Mouse (Mus musculus) brain, embryonic 14.5 days (tissue): ENCODE data around the gene Osmr. TPM values are rescaled to one million over a fixed set of nuclear protein-coding genes. Genes with fewer than 3 reads are reported as not detected.

Experiments
- DNase-seq: peaks from one replicate; pipeline ENCODE4 v3.0.0-alpha.2; 2011; ENCODE audit warnings: low read depth
- CTCF ChIP-seq: fragments of 200-500 bp; IDR thresholded peaks from 2 replicates; pipeline ENCODE4 v1.5.1; 2012; ENCODE audit warnings: inconsistent platforms, mild to moderate bottlenecking, moderate library complexity, borderline replicate concordance; ENCODE audit not compliant: insufficient read depth, insufficient read length; ENCODE audit errors: extremely low read depth
- POLR2A ChIP-seq: fragments of 200-500 bp; IDR thresholded peaks from 2 replicates; pipeline ENCODE4 v1.6.1; 2012; ENCODE audit warnings: mild to moderate bottlenecking, inconsistent platforms, borderline replicate concordance; ENCODE audit not compliant: poor library complexity, insufficient read depth, insufficient read length, severe bottlenecking; ENCODE audit errors: extremely low read depth
- polyA plus RNA-seq: library from polyadenylated mRNA; depleted of rRNA; stranded (reverse); fragments of >200 nt; gene quantifications from 2 replicates; pipeline ENCODE4 v1.2.3, GENCODE M21; 2012; rRNA removed

Gene Osmr
- 1.1 and 2.1 TPM in 2 replicates for polyA plus RNA-seq

- DNase-seq: peak; percentile 8
- TF ChIP-seq CTCF: no peak
- no peak for TF ChIP-seq POLR2A
Observed at GRCm38 (mm10) chr15:6874601-6875019, at the start of gene Osmr. Gene Osmr (minus strand): TSS chr15:6874969.

DNA sequence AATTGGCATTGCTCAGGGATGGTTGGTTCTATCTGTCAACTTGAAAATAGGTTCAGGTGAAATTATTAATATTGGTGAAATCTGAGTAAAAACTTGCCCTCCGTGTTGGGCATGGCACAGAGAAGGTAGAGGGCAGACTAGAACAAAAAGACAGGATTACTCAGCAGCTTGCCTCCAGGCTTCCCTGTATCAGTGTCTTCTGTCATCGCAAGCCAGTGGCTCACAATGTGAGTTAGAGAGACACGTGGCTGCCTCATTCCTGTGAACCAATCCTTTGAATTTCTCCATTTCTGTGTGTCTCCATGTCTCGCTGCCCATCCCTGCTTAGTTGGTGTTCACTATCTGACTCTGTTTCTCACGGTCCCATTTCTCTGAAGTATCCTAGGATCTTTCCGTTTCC is 44.6 kb upstream of the Osmr start:
- TF ChIP-seq CTCF: no peak
- no peak for TF ChIP-seq POLR2A
- DNase-seq: no peak

DNA sequence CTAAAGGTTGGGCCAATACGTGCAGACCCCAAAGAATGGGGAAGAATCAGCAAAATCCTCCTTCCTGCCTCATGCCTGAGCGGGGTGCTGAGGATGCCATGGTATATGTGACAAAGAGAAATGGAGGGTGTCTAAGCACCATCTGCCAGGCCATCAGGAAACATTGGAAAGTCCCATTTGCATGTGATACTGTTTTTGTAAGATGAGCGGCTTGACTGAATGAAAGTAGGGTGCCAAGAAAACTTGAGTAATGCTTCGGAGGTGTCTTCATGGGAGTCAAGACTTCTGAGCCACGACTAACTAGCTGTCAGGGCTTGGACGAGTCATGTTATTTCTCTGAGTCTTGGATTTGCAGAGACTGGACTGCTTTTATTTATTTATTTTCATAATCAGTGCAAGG is 39.4 kb upstream of the Osmr start:
- DNase-seq: peak; percentile 19

GRCm38 (mm10) chr15:6909669-6910068 is 34.9 kb upstream of the Osmr start:
- peak; percentile 93 for DNase-seq
- peak; percentile 98 for TF ChIP-seq CTCF
- TF ChIP-seq POLR2A: no peak

More for the DNA sequence above, 39.4 kb upstream of the Osmr start:
- TF ChIP-seq CTCF: no peak
- no peak for TF ChIP-seq POLR2A

DNA sequence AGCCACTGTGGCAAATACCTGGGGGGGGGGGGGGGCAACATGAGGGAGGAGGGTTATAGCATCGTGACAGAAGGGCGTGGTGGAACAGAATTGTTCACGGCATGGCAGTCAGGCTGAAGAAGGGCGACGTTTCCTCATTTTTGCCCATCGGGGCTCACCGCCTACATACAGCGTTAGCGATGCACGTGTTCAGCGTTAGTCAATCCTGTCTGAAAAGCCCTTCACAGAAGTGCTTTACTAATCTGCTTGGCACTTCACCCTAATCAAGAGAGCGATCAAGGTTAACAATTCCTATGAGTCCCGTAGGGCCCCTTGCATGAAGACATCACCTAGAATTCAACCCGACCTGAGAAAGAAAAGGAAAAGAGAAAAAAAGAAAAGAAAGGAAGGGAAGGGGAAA is 34.3 kb upstream of the Osmr start:
- no peak for TF ChIP-seq POLR2A
- no peak for TF ChIP-seq CTCF
- no peak for DNase-seq

GRCm38 (mm10) chr15:6908601-6909000 is 33.8 kb upstream of the Osmr start:
- TF ChIP-seq POLR2A (no peak), CTCF (no peak)
- no peak for DNase-seq

GRCm38 (mm10) chr15:6906260-6907047 is 31.7 kb upstream of the Osmr start:
- DNase-seq: no peak
- TF ChIP-seq POLR2A (no peak), CTCF (no peak)

DNA sequence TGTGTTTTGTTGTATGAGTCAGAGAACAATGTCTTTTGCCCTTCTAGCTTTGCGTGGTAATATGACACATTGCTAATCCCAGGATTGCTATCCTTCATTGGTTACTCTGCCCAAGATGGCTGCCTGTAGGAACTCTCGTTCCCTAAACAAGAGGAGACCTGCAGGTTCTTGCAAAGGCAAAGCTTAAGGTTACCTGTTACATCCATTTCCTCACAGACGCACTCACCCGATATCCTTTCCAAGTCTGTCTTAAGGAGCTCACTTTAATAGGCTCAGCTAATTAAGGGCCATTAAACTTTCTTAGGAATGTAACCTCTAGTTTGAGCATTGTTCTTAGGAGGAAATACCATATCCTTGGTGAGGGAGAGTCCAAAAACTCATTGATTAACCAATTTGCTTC is 31.0 kb upstream of the Osmr start:
- no peak for DNase-seq
- TF ChIP-seq POLR2A (no peak), CTCF (no peak)

- no peak for TF ChIP-seq POLR2A
- no peak for TF ChIP-seq CTCF
- DNase-seq: no peak
Observed at GRCm38 (mm10) chr15:6903286-6903975, 28.7 kb upstream of the Osmr start.

GRCm38 (mm10) chr15:6901982-6902639 is 27.3 kb upstream of the Osmr start:
- DNase-seq: no peak
- TF ChIP-seq CTCF (no peak), POLR2A (no peak)

DNA sequence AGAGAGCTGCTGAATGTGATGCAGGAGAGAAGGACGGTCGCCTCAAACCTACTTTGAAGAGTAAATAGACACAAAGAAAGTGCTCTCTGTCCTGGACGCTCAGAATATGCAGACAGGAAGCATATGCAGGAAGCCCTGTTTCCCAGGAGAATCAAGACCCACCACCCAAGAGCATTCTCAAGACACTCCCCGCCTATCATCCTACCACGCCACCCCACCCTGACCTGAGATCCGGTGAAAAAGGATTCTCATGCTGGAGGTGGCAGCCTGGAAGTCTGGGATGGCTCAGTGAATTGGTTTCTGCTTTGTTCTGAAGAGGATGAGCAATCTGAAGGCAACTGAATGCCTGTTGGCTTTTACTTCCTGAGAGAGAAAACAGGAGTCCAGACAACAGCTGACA is 26.5 kb upstream of the Osmr start:
- DNase-seq: no peak
- TF ChIP-seq CTCF (no peak), POLR2A (no peak)

DNA sequence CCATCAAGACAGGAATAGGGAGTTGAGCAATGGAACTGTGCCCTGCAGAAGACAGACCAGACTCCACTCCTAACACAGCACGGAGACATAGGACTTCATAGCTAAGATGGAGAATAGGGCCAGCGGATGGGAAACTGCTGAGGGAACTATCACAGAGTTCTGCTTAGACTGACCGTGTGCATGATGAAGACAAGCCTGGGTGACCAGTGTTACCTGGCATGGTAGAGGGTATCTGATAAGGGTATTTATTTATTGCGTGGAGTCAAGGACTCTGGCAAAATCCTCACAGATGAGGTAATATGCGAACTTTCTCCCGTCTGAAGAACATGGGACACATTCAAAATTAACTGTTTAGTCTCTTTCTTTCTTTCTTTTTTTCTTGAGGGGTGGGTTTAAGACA is 9.5 kb upstream of the Osmr start:
- TF ChIP-seq CTCF (no peak), POLR2A (no peak)
- no peak for DNase-seq

DNA sequence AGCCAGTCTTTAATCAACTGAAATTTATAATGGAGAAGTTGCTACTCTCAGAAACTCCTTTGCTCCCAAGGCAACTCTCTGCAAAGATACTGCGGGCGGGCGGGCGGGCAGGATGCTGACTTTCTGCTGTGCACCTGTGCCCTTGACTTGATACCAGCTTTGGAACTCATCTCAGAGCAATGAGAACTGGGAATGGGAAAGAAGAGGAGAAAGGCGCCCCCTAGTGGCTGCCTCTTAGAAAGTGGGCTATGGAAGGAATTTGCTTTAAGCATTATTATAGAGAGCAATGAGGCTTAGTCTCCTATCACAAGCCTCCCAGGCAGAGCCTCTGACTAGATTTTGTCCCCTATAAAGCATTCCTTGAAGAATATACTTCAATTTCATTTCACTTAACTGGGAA is 9.0 kb upstream of the Osmr start:
- peak; percentile 54 for DNase-seq
- TF ChIP-seq POLR2A: no peak
- peak; percentile 63; the same call in 1 of the 2 replicates for TF ChIP-seq CTCF
